Mouse (Mus musculus) testis, adult 2 months (tissue): Measurements from ENCODE around the gene Stpg1. TPM values are rescaled to one million over a fixed set of nuclear protein-coding genes. Genes with fewer than 3 reads are reported as not detected.

ENCODE experiments used
- H3K27ac ChIP-seq: fragments of 200-500 bp; 2 replicates; pipeline ENCODE4 v1.5.1; 2012; ENCODE audit warnings: low read depth, low read length; ENCODE audit not compliant: control insufficient read depth, insufficient read depth
- H3K27me3 ChIP-seq: fragments of 200-500 bp; 2 replicates; pipeline ENCODE4 v1.6.1; 2012; ENCODE audit warnings: mild to moderate bottlenecking, low read length, moderate library complexity; ENCODE audit not compliant: control insufficient read depth, insufficient read depth
- H3K36me3 ChIP-seq: fragments of 200-500 bp; 2 replicates; pipeline ENCODE4 v1.6.1; 2012; ENCODE audit warnings: mild to moderate bottlenecking, low read length; ENCODE audit not compliant: control insufficient read depth, insufficient read depth
- H3K4me1 ChIP-seq: fragments of 200-500 bp; 2 replicates; pipeline ENCODE4 v1.6.1; 2012; ENCODE audit warnings: low read length; ENCODE audit not compliant: control insufficient read depth, insufficient read depth
- H3K4me3 ChIP-seq: fragments of 200-500 bp; 2 replicates; pipeline ENCODE4 v1.5.1; 2012; ENCODE audit warnings: low read depth, mild to moderate bottlenecking, low read length, moderate library complexity, mixed read lengths; ENCODE audit not compliant: control insufficient read depth
- CTCF ChIP-seq: fragments of 200-500 bp; IDR thresholded peaks from 2 replicates; pipeline ENCODE4 v1.5.1; 2012; ENCODE audit warnings: low read depth, mild to moderate bottlenecking, inconsistent platforms, low read length, moderate library complexity; ENCODE audit not compliant: control insufficient read depth, insufficient read depth, insufficient replicate concordance
- POLR2A ChIP-seq: fragments of 200-500 bp; IDR thresholded peaks from 2 replicates; pipeline ENCODE4 v1.6.1; 2012; ENCODE audit warnings: low read depth, mild to moderate bottlenecking, inconsistent platforms, low read length, moderate library complexity; ENCODE audit not compliant: control insufficient read depth
- polyA plus RNA-seq: library from polyadenylated mRNA; depleted of rRNA; stranded (reverse); fragments of >200 nt; gene quantifications from 2 replicates; pipeline ENCODE4 v1.2.3, GENCODE M21; 2012

The Stpg1 gene
- polyA plus RNA-seq, 1 experiment = 126 TPM

- Histone ChIP-seq H3K4me1 (no peaks in the 10 kb centered on the region), H3K27me3 (no peaks in the 10 kb centered on the region), H3K27ac (no peak overlapping the region), H3K4me3 (no peak overlapping the region), H3K36me3 (no peaks in the 10 kb centered on the region)
- TF ChIP-seq POLR2A (no peak), CTCF (no peak)
Observed at GRCm38 (mm10) chr4:135549323-135549722, 54.7 kb downstream of the Stpg1 start.

DNA sequence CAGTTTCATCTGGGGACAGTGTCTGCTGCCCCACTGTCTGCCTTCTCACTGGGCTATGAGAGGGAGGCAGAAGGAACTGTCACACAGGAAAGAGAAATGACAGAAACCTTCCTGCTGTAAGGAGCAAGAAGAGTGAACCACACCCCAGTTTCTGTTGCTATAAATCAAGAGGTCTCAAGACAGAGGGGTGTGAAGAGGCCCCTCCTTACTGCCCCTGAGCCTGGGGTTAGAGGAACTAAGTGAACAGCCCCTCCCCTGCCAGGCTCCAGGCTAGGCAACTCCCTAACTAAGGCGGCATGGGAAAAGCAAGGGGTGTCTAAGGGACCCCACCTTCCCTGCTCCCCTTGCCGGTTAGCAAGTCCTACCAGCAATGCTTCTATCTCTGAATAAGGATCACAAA lies 69.2 kb downstream of the Stpg1 start:
- Histone ChIP-seq H3K27ac (no peak overlapping the region), H3K27me3 (no peaks in the 10 kb centered on the region), H3K36me3 (no peaks in the 10 kb centered on the region), H3K4me3 (no peak overlapping the region), H3K4me1 (peaks cover 15% of the 10 kb centered on the region)
- no peak for TF ChIP-seq POLR2A
- no peak for TF ChIP-seq CTCF

- H3K4me3 ChIP-seq = no peak overlapping the region
- no peak for TF ChIP-seq POLR2A
- TF ChIP-seq CTCF = no peak
- no peaks in the 10 kb centered on the region for H3K27me3 ChIP-seq
- H3K27ac ChIP-seq = peak overlapping the region; percentile 69
- no peaks in the 10 kb centered on the region for H3K36me3 ChIP-seq
- H3K4me1 ChIP-seq = peaks cover 20% of the 10 kb centered on the region
Observed at GRCm38 (mm10) chr4:135565400-135565799, 70.8 kb downstream of the Stpg1 start.

- Histone ChIP-seq H3K27ac (peak overlapping the region; percentile 37; the same call in 1 of the 2 replicates), H3K4me3 (no peak overlapping the region), H3K36me3 (no peaks in the 10 kb centered on the region), H3K4me1 (peaks cover 26% of the 10 kb centered on the region), H3K27me3 (no peaks in the 10 kb centered on the region)
- TF ChIP-seq POLR2A (no peak), CTCF (no peak)
Observed at GRCm38 (mm10) chr4:135567042-135567441, 72.5 kb downstream of the Stpg1 start.

GRCm38 (mm10) chr4:135567484-135567883 lies 72.9 kb downstream of the Stpg1 start:
- TF ChIP-seq POLR2A = no peak
- no peak for TF ChIP-seq CTCF
- no peak overlapping the region for H3K4me3 ChIP-seq
- H3K27ac ChIP-seq = no peak overlapping the region
- peaks cover 26% of the 10 kb centered on the region for H3K4me1 ChIP-seq
- no peaks in the 10 kb centered on the region for H3K36me3 ChIP-seq
- H3K27me3 ChIP-seq = no peaks in the 10 kb centered on the region

- H3K4me3 ChIP-seq = no peak overlapping the region
- no peaks in the 10 kb centered on the region for H3K27me3 ChIP-seq
- no peaks in the 10 kb centered on the region for H3K36me3 ChIP-seq
- no peak overlapping the region for H3K27ac ChIP-seq
- TF ChIP-seq CTCF (no peak), POLR2A (no peak)
- peaks cover 33% of the 10 kb centered on the region for H3K4me1 ChIP-seq
Observed at GRCm38 (mm10) chr4:135569201-135569600, 74.6 kb downstream of the Stpg1 start.

DNA sequence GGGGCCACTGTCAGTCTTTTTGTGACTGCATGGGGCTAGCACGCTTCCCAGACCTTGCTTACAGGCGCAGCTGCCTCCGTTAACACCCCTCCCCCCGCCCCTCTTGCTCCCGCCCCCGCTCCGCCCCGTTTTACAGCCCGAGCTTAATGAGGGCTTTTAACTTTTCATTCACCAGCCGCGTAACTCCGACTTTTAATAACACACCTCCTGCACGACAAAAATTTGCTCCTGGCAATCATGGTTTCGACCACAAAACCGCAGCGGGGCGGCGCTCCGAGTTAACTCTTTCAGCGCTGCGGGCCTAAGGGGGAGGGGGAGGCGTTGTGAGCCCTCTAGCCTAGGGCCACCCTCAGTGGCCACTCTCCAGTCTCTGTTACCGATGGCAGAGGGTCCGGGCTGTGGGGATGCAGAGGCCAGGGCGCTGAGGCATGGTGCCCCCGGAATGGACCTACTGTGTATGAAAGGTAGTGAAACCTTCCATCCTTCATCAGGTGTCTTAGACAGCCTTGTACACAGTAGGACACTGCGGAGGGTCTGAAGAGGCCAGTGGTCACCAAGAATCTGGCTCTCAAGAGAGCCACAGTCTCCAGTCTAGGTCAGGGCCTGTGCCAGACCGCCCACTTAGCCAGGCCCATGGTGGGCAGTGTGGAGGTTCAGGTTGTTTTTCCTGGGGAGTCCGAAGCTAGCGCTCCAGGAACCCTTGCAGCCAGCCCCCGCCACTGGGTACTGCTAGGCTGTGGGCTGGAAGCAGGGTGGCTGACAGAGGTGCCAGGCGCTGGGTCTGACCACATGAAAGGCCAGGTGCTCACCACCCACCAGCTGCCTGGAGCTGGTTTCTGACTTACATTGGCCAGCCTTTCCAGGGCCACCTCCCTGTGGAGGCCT lies 75.8 kb downstream of the Stpg1 start:
- Histone ChIP-seq H3K36me3 (no peaks in the 10 kb centered on the region), H3K27me3 (no peaks in the 10 kb centered on the region), H3K27ac (no peak overlapping the region), H3K4me1 (peaks cover 27% of the 10 kb centered on the region), H3K4me3 (no peak overlapping the region)
- TF ChIP-seq POLR2A = no peak
- TF ChIP-seq CTCF = no peak
